Mouse (Mus musculus) layer of hippocampus, postnatal 25 days (tissue): Measurements from ENCODE around the gene Leprot. TPM values are rescaled to one million over a fixed set of nuclear protein-coding genes. Genes with fewer than 3 reads are reported as not detected.

ENCODE experiments used
- total RNA-seq, 2 experiments: library from RNA; stranded (reverse); gene quantifications; 2 replicates each; pipeline ENCODE4 v1.2.3; 2021

Gene Leprot
- total RNA-seq, 2 experiments from 2014 or later = 29.7 to 33.7 TPM

Other genes with a start within 250 kb of the Leprot start
- gene Ak4, start 228.4 kb upstream of the Leprot start, total RNA-seq = 10 to 100 TPM; 61.7 to 81.2 TPM
- gene Dnajc6, start 151.1 kb upstream of the Leprot start, total RNA-seq = 100 to 1,000 TPM; 317 to 331 TPM
- 1 to 10 TPM; 1.6 to 2.1 TPM for gene Lepr, start 69.7 kb downstream of the Leprot start, total RNA-seq
- gene B020004J07Rik, start 196.3 kb downstream of the Leprot start, total RNA-seq = not detected
- not detected for gene C130073F10Rik, start 246.1 kb downstream of the Leprot start, total RNA-seq